ENCODE assay signal across 24 mouse cellular contexts in the genomic region with DNA sequence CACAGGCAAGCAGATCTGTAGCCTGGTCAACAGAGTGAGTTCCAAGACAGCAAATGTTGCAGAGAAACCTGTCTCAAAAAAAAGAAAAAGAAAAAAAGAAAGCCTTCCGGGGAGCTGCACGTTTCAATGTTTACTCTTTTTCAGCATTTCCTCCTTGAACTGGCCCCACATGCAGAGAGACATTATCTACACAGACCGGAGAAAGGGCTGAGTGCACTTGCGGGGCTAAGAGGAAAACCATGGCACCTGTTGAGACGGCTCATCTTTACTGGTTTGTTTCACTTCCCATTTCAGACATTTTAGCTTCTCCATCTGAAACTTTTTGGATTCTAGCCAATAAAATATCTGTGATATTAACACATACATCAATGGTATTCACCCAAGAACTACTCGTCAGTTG. TPM values are rescaled to one million over a fixed set of nuclear protein-coding genes. Genes with fewer than 3 reads are reported as not detected.
DNase-seq lines count a peak whose midpoint lies in the region; ATAC-seq and TF ChIP-seq lines count a peak whose summit lies in the region.
"Had no signal": no experiment of that assay in that cellular context is flagged by ENCODE, and none has a peak within 500 bp of the region (broad histone marks: within the 10 kb centered on the region; RNA-seq: fewer than 3 reads in every experiment).

No protein-coding gene starts in this region.

- H3K4me3 ChIP-seq in bone marrow macrophage, adult 2 months (ENCODE audit: insufficient read depth, low read length) = no peak overlapping the region
- H3K4me3 ChIP-seq in liver, embryonic 12.5 days = no peak overlapping the region
- H3K4me3 ChIP-seq: embryonic facial prominence, embryonic 10.5 days; hindbrain, embryonic 10.5 days; limb, embryonic 10.5 days; lung, embryonic 15.5 days; megakaryocyte, embryonic 14.5 days; midbrain, embryonic 15.5 days; neural tube, embryonic 15.5 days had no signal

- H3K36me3 ChIP-seq in liver, embryonic 12.5 days = peaks cover 89% of the 10 kb centered on the region

- TF ChIP-seq POLR2A in bone marrow macrophage, adult 2 months (IDR thresholded peaks at IDR 0.05; ENCODE audit: borderline replicate concordance, low read depth, low read length) = no peak

- TF ChIP-seq CTCF in bone marrow macrophage, adult 2 months (IDR thresholded peaks at IDR 0.05; ENCODE audit: low read depth, low read length) = no peak

- ATAC-seq in neutrophil, adult 5-6 weeks (ENCODE audit: extremely low read depth, insufficient number of reproducible peaks, low FRiP score, poor library complexity, severe bottlenecking) = peak; percentile 93
- no peak for ATAC-seq in liver, embryonic 12.5 days
- ATAC-seq: CD4-positive, CD25-positive, alpha-beta regulatory T cell, adult 4 months; midbrain, embryonic 15.5 days had no signal

- H3K27ac ChIP-seq in bone marrow macrophage, adult 2 months (ENCODE audit: insufficient read depth, low read depth, low read length) = peak overlapping the region; percentile 18
- no peak overlapping the region for H3K27ac ChIP-seq in liver, embryonic 12.5 days
- H3K27ac ChIP-seq: embryonic facial prominence, embryonic 10.5 days; hindbrain, embryonic 10.5 days; limb, embryonic 10.5 days; lung, embryonic 15.5 days; midbrain, embryonic 15.5 days; neural tube, embryonic 15.5 days had no signal

- peaks cover 19% of the 10 kb centered on the region for H3K4me1 ChIP-seq in bone marrow macrophage, adult 2 months (ENCODE audit: control insufficient read depth, insufficient read depth, low read length)
- 0 out of 2 replicates have a peak, but pooled peaks cover 3% of the 10 kb centered on the region for H3K4me1 ChIP-seq in liver, embryonic 12.5 days
- H3K4me1 ChIP-seq: embryonic facial prominence, embryonic 10.5 days; hindbrain, embryonic 10.5 days; limb, embryonic 10.5 days; lung, embryonic 15.5 days; midbrain, embryonic 15.5 days; neural tube, embryonic 15.5 days had no signal

- 69% methylated on average over 6 of the region's 6 CpGs for WGBS in liver, embryonic 12.5 days (ENCODE audit: insufficient replicate concordance)

- H3K9ac ChIP-seq in liver, embryonic 12.5 days = no peak overlapping the region
- H3K9ac ChIP-seq: lung, embryonic 15.5 days; midbrain, embryonic 15.5 days; neural tube, embryonic 15.5 days had no signal

- H3K27me3 ChIP-seq in liver, embryonic 12.5 days (replicated peaks) = no peaks in the 10 kb centered on the region
- H3K27me3 ChIP-seq: lung, embryonic 15.5 days; megakaryocyte, embryonic 14.5 days; midbrain, embryonic 15.5 days; neural tube, embryonic 15.5 days had no signal

- peak; percentile 17 for DNase-seq in thymus, postnatal 0 days (ENCODE audit: low spot score)
- DNase-seq in thymus, postnatal 36 days = no peak
- DNase-seq in adrenal gland, adult 2 months = no peak
- DNase-seq in urinary bladder, postnatal 10 days (ENCODE audit: low spot score) = no peak
- DNase-seq: adrenal gland, postnatal 36 days; cerebellum, adult 2 months; cerebellum, postnatal 36 days; gastrocnemius, postnatal 14 days; kidney, adult 9 months; kidney, postnatal 4 days; right cerebral cortex, postnatal 14 days had no signal

- no peaks in the 10 kb centered on the region for H3K9me3 ChIP-seq in liver, embryonic 12.5 days (replicated peaks)
- H3K9me3 ChIP-seq: embryonic facial prominence, embryonic 10.5 days; G1E; hindbrain, embryonic 10.5 days; limb, embryonic 10.5 days; lung, embryonic 15.5 days; megakaryocyte, embryonic 14.5 days; midbrain, embryonic 15.5 days; neural tube, embryonic 15.5 days had no signal

- H3K4me2 ChIP-seq in liver, embryonic 12.5 days = no peak overlapping the region
- H3K4me2 ChIP-seq: liver, embryonic 11.5 days; lung, embryonic 15.5 days; midbrain, embryonic 15.5 days; neural tube, embryonic 15.5 days had no signal

RNA-seq across cellular contexts. Expression of a gene that starts 8.9 kb away (rescaled TPM):
- polyA plus RNA-seq in thymus, postnatal 0 days (2015; fragmentation: Nextera tagmentation; extraction: Ambion mirVana) = 43.2 and 45.8 TPM in 2 replicates
- 47.3 and 53.8 TPM in 2 replicates for polyA plus RNA-seq in bone marrow macrophage, adult 2 months (2012; ENCODE audit: insufficient read depth, insufficient read length, missing spikeins)
- 96.0 and 107 TPM in 2 replicates for total RNA-seq in neutrophil, adult 5-6 weeks (2017)
- 10 to 100 TPM; 42.5 to 45.0 TPM for total RNA-seq in adrenal gland, adult 2 months (2021)
- 16.9 and 19.8 TPM in 2 replicates for polyA plus RNA-seq in adrenal gland, adult 2 months (2012; rRNA removed)
- polyA plus RNA-seq in liver, embryonic 12.5 days (2016; fragmentation: Nextera tagmentation; extraction: Ambion mirVana) = 40.8 and 45.1 TPM in 2 replicates

RNA-seq across cellular contexts. Expression of a gene that starts 37.9 kb away (rescaled TPM):
- polyA plus RNA-seq in thymus, postnatal 0 days (2015; fragmentation: Nextera tagmentation; extraction: Ambion mirVana) = 223 and 233 TPM in 2 replicates
- polyA plus RNA-seq in bone marrow macrophage, adult 2 months (2012; ENCODE audit: insufficient read depth, insufficient read length, missing spikeins) = 35.0 and 42.5 TPM in 2 replicates
- total RNA-seq in neutrophil, adult 5-6 weeks (2017) = 2.0 and 2.8 TPM in 2 replicates
- 1 to 10 TPM; 2.2 to 2.6 TPM for total RNA-seq in adrenal gland, adult 2 months (2021)
- 0.86 and 1.2 TPM in 2 replicates for polyA plus RNA-seq in adrenal gland, adult 2 months (2012; rRNA removed)
- polyA plus RNA-seq in liver, embryonic 12.5 days (2016; fragmentation: Nextera tagmentation; extraction: Ambion mirVana) = 284 and 289 TPM in 2 replicates

RNA-seq across cellular contexts. Expression of a gene that starts 48.6 kb away (rescaled TPM):
- 36.9 TPM in 2 replicates for polyA plus RNA-seq in thymus, postnatal 0 days (2015; fragmentation: Nextera tagmentation; extraction: Ambion mirVana)
- 13.5 and 14.2 TPM in 2 replicates for polyA plus RNA-seq in bone marrow macrophage, adult 2 months (2012; ENCODE audit: insufficient read depth, insufficient read length, missing spikeins)
- total RNA-seq in neutrophil, adult 5-6 weeks (2017) = 1.4 and 2.8 TPM in 2 replicates
- total RNA-seq in adrenal gland, adult 2 months (2021) = under 1 TPM; 0.32 to 0.62 TPM
- 0.28 TPM in 1 of 2 replicates, not detected in the other for polyA plus RNA-seq in adrenal gland, adult 2 months (2012; rRNA removed)
- 45.3 and 47.4 TPM in 2 replicates for polyA plus RNA-seq in liver, embryonic 12.5 days (2016; fragmentation: Nextera tagmentation; extraction: Ambion mirVana)

Comparison
In these comparisons a context has a peak if more than half of its experiments do, and no peak if none do; other contexts are left out.
1. RNA of a gene that starts 37.9 kb away (polyA plus RNA-seq): 284 to 289 TPM in liver, embryonic 12.5 days, 223 to 233 TPM in thymus, postnatal 0 days and 35.0 to 42.5 TPM in bone marrow macrophage, adult 2 months; 0.86 to 1.2 TPM in adrenal gland, adult 2 months; every median in the first group is over 10 times any median in the second.
2. RNA of a gene that starts 48.6 kb away (polyA plus RNA-seq): 45.3 to 47.4 TPM in liver, embryonic 12.5 days, 36.9 TPM in thymus, postnatal 0 days and 13.5 to 14.2 TPM in bone marrow macrophage, adult 2 months; 0.28 TPM in adrenal gland, adult 2 months; every median in the first group is over 10 times any median in the second.